Mouse (Mus musculus) telencephalon, adult 2 months (tissue): Measurements from ENCODE around the gene Dus1l.
"Not testable (repeated sequence)": the region's sequence is repeated elsewhere in the genome, so short reads cannot be mapped to it uniquely, and the experiment has no call there.

Experiments
- DNase-seq: peaks from one replicate; pipeline ENCODE4 v3.0.0-alpha.2; 2011; ENCODE audit warnings: low read depth, low spot score

Dus1l gene

GRCm38 (mm10) chr11:120795756-120796613 lies at the start of gene Dus1l:
Gene Dus1l, minus strand, starts transcription at chr11:120796403.
- peak; percentile 95 for DNase-seq

DNA sequence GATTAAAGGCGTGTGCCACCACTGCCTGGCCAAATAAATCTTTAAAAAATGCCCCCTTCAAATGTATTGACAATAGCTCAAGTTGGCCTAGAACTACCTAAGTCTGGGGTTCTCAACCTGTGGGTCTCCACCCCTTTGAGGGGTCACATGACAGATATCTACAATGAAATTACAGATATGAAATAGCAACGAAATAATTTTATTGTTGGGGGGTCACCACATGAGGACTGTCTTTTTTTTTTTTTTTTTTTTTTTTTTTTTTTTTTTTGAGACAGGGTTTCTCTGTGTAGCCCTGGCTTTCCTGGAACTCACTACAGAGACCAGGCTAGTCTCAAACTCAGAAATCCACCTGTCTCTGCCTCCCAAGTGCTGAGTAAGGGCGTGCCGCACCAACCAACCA lies 48.1 kb upstream of the Dus1l start:
- DNase-seq, result no peak

DNA sequence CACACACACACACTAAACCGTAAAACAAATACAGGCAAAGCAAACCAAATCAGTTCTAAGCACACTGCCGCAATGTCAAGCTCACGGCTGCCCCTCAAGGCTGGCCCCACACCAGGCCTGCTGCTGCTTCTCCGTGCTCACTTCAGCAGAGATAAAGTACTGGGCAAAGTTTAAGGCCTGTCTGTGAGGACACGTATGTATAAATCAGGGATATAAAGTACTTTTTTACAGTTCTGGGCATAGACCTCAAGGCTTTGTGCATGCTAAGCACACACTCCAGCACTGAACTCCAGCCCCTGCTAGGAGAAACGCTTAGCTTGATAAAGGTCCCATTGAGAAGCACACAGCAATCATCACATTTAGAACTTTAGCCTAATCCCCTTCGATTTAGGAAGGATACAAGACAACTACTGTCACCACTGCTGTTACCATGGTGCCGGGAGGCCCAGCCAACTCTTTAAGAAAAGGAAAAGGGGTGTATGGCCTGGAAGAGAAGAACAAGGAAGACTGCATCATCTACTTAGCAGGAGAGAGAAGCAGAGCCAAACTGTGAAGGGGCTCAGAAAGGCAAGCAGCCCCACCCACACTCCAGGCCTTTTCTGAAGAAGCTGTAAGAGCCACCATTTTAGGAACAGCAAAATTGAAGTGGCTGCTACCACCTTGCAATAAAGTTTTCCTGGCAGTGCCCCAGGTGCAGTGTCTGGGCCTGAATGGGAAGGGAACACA lies 37.5 kb upstream of the Dus1l start:
- DNase-seq, result no peak

DNA sequence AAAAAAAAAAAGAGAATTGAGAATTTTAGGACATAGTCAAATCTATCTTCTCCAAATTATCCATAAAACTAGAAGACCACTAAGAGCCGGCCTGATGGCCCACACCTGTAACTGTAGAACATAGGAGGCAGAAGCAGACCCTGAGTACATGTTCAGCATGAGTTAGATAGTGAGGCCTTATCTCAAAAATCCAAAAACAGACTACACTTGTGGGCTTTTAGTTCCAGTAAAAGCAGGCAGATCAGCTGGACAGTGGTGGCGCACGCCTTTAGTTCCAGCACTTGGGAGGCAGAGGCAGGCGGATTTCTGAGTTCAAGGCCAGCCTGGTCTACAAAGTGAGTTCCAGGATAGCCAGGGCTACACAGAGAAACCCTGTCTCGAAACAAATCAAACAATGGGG lies 36.8 kb upstream of the Dus1l start:
- not testable (repeated sequence) for DNase-seq

DNA sequence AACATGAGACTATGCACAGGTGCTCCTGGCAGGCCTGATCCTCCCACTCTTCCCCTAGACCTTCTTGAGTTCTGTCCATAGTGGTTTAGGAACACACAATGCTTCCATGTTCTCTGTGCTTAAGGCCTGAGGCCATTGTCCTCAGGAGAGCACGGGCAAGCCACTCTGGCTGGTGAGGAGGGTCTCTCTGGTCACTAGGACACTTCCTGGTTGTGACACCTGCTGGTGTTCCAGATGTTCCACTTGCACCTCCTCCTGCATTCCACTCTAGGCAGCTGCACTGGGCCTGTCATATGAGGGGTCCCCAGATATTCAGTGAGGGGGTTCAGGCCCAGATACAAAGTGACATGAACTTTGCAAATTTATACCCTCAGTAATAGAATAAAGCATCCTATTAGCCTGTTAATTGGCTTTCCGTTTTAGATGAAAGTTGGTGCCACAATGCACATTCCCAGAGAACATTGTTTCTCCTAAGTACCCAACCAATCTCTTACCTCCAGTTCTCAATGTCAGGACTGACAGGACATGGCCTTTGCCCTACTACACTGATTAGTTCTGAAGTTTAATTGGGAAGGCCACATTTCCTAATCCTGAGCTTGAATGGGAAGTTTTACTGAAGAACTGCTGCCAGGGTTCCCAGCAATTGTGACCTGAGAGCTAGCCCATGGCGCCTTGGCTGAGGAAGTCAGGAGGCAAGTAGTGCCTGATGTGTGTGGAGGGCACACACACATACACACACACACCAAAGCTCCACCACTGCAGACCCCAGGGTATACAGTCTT lies 35.6 kb upstream of the Dus1l start:
- DNase-seq, result no peak

- no peak for DNase-seq
These were observed 34.5 kb upstream of the Dus1l start for GRCm38 (mm10) chr11:120830686-120831085.

DNA sequence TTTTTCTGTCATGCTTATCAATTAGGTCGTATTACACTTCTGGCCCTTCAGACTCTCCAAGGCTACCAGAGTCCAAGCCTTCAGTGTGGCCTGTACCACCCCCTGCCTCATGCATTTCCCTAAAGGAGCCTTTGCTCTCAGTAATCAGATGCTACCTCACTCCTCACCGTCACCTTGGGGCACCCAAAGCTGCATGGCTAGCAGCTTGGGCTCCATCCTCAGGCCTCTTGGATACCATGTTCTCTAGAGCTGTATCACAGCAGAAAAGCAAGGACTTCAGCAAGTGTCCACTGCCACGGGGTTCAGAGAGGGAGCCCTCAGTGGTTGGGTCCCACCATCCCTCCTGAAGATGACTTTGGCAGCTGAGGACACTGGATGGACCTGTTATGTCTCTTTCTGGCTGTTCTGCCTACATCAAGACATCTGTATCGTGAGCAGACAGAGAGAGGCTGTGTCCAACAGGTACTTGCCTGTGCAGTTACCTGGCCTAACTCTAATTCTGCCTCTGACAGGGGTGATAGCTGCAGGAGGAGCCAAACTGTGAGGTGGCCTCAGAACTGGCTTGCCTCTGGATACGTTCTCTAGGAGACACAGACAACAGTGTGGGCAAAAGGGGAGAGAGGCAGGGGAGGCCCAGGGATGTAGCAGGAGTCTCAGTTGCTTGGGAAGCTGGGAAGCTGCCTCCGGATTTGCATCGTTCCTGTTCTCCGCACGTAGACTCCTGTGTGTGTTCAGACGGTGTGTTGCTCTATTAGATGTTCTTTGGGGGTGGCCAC lies 33.7 kb upstream of the Dus1l start:
- DNase-seq, result no peak

GRCm38 (mm10) chr11:120828416-120828815 lies 32.2 kb upstream of the Dus1l start:
- no peak for DNase-seq

- DNase-seq, result no peak
These were observed 30.1 kb upstream of the Dus1l start for GRCm38 (mm10) chr11:120826016-120826953.

DNA sequence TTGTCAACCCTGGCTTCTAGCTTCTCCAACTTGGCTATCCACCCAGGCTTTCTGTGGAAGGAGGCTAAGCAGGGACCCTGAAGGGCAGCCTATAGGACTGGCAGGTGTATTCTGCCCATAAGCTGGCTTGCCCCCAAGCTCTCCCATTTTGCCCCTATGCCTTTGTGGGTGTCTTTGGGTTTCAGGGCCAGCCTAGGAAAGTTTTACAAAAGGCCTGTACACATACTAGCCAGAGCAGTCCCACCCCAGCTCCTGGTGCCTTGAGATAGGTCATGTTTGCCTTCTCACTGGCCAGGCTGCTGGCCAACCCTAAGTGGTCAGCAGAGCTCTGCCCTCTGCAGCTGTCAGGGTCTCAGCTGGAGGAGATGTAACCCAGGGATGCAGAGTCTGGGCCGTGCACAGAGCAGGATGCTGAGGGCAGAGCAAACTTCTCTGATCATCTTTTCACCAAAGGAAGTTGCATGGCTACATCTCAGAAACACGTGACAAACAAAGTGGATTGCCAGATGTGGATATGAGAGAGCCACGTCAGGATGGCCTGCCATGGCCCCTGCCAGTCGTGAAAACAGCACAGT lies 29.2 kb upstream of the Dus1l start:
- no peak for DNase-seq

- no peak for DNase-seq
These were observed 28.6 kb upstream of the Dus1l start for GRCm38 (mm10) chr11:120824787-120825288.

DNA sequence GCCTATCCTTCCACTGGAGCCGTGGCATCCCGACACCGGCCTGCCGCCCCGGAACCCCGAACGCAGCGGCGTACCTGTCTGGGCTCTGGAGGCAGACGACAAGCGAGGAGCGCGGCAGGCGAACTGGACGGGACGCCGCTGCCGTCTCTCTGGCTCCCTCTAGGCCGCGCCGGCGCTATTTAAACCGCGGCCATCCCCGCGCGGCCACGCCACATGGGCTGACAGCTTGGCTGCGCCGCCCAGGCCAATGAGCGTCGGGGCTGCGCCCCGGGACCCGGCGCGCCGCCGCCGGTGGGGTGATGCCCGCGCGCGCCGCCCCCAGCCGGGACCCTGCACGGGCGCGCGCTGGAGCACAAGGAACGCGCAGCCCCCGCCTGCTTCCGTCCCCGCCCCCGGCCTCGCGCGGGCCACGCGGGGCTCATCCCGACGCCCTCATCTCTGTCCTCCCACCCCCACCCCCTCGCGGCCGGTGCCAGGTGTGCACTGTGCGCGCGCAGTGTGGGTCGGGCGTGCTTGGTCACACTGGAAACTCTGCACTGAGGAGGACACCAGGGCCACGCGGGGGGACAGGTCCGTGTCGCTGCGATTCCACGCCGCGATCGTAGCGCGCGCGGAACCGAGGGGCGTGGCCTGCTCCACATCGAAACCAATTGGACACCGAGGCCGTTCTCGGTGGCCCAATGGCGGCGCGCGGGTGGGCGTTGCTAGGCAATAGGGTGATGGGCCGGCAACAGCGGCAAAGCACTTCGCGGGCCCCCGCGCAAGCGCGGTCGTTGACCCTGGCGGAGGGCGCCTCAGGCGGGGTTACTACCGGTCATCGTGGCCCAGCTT lies 28.0 kb upstream of the Dus1l start, which contains the start of gene Fasn:
Gene Fasn (minus strand): TSS at position 592 of the 831 bp plus-strand sequence.
- DNase-seq, result peak; percentile 94

DNA sequence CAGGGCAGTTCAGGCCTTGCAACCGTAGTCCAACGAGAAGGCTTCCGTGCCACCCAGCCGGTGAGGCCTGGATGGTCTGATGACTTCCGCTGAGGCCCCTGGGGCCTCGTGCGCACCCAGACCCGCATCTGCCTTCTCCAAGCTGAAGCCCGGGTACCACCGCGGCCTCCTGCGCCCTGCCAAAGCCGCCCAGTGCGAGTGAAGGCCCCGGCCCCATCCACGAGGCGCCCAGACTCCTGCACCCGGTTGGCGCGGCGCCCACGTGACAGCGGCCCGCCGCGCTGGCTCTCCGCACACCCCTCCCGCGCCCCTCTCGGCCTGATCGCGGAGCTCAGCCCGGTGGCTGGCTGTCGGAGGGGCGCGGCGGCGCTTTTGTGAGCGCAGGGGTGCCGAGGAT lies 27.3 kb upstream of the Dus1l start:
- DNase-seq, result peak; percentile 28

- DNase-seq, result no peak
These were observed 26.8 kb upstream of the Dus1l start for GRCm38 (mm10) chr11:120822831-120823550.

GRCm38 (mm10) chr11:120822321-120822720 lies 26.1 kb upstream of the Dus1l start:
- no peak for DNase-seq

- no peak for DNase-seq
These were observed 25.1 kb upstream of the Dus1l start for GRCm38 (mm10) chr11:120821076-120821922.

DNA sequence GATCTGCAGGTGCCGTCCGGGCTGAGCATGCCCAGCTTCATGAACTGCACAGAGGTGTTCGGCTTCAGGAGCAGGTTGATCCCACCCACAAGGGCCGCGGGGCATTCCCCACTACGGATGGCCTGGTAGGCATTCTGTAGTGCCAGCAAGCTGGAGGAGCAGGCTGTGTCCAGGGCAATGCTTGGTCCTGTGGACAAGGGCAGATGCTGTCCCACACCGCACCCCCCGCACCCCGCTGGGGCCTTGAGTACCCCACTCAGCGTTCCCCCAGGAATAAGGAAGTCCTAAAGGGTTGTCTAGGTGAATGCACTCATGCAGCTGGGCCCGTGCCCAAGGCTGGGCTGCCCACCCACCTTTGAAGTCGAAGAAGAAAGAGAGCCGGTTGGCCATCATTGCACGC lies 24.3 kb upstream of the Dus1l start:
- DNase-seq, result no peak
